Mouse (Mus musculus): ENCODE results near the gene Epop. TPM values are rescaled to one million over a fixed set of nuclear protein-coding genes. Genes with fewer than 3 reads are reported as not detected.
"Not testable (repeated sequence)": the region's sequence is repeated elsewhere in the genome, so short reads cannot be mapped to it uniquely, and the experiment has no call there.

Gene Epop
- total RNA-seq, 2 experiments from 2014 or later: not detected

DNA sequence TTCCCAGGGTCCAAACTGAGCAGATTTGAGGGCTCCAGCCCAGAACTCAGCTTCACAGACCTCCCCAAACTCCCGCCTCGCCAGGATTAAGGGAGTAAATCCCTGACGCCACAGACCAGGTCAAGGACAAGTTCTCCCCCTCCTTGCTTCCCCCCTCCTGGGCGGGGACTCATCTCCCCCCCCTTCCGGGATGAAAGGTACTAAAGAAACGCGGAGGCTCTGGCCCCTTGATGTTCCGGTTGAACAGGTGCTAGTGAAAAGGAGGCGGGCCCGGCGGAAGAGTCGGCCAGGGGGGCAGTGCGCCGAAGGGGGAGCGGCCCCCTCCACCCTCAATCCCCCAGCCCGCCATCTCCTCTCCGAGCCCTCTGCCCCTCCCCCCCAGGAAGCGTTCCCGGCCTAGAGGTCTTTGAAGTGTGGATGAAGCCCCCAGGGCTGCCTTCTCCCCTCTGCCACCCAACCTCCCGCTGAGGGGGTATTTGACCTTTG is 32.2 kb upstream of the Epop start:
- ATAC-seq (replicated peaks; ENCODE audit: low FRiP score, poor library complexity, severe bottlenecking): no peak

DNA sequence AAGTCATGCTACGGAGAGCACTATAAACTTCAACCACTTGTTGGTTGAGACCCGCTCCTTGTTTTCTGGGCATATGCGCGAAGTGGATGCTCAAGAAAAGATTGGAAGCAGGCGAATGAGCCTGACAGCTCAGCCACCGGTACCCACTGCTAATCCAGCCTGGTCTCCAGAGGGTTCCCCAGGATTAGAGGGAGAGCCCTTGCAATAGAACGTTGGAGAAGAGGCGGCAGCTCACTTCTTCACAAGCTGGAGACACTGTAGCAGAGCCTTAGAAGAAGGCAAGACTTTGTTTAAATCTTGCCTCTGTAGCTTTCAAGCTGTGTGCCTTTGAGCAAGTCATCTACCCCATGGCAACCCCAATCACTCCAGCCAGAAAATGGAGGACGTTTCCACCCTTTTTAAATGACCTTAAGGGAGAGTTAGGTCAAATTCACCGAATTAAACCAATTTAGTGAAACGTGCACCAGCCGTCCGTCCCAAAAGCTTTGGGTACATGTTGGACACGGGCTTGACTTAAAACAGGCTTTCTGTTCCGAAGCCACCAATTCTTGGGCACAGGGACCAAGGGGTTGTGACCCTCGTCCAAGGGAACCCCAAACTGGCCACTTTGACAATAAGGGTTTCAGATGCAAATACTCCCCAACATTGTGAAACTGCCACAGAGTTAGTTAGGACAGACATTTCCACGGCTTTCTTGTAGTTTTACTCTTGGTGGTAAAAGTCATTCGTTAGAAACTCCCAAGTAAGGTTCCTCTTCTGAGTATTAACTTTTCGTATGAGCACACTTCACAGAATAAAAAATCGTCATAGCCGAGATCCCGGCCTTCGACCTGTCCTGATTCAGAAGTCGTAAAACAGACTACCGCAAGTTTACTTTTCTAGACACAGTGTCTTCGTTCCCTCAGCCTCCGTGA is 31.5 kb upstream of the Epop start:
- no peak for ATAC-seq (replicated peaks; ENCODE audit: low FRiP score, poor library complexity, severe bottlenecking)

DNA sequence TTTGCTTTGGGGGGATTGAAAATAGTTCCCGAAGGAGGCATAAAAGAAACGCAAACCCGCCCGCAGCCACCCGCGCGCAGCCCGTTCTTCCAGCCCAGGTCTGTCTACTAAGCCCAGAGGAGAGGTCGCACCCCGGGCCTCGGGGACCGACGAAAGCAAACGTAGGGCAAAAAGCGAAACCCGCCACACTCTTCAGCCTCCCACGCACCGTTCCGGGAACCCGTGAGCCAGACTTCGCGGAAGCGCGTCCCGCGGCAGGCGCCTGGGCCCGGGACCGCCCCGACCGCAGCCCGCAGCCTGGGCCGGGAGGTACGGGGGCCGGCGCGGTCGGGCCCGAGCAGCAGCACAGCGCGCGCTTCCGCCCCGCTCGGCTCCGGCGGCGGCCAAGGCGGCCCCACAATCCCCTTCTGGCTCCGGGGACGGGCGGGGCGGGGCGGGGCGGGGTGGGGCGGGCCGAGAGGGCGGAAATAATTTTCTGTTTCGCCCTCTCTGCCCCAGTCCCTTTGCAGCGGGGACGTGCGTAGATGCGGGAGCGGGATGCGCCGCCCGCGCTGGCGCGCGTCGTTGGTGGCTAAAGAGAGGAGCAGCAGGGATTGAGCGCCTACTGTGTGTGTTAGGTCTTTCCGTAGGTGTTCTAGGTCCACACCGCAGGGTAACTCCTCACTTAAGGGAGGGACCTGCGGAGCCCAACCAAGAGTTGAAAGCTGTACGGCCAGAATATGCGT is 30.6 kb upstream of the Epop start:
- 0 out of 2 replicates have a peak, but pooled peaks have one; percentile 16 for ATAC-seq (replicated peaks; ENCODE audit: low FRiP score, poor library complexity, severe bottlenecking)

DNA sequence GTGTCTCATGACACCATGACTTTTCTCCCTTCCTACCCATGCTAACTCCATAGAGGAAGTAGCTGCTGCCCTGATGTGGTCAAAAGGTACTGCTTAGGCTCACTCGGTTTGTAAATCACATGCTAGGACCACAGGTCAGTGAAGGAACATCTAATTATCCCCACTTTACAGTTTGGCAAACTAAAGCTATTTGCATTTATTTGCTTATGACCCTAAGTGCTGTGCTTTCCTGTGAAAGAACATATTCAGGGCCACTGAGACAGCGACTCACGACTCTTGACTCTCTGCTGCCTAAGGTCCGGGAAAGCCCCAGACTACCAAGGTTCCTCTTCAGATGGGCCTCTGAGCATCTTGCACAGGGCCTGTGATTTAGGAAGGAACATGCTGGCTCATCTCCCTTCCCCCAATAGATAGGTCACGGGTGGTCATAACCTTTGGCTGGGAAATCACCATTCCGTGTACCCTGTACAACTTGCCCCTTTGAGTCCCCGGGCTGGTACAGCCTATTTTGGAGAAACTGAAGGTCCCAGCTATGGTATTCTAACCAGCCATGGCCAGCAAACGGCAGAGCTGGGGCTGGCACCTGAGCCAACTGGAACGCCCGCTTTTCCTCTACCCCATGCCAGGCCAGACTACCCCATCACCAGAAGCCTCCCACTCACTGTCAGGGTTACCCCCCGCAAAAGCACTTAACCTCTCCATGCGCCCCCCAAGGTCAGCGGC is 29.9 kb upstream of the Epop start:
- no peak for ATAC-seq (replicated peaks; ENCODE audit: low FRiP score, poor library complexity, severe bottlenecking)

DNA sequence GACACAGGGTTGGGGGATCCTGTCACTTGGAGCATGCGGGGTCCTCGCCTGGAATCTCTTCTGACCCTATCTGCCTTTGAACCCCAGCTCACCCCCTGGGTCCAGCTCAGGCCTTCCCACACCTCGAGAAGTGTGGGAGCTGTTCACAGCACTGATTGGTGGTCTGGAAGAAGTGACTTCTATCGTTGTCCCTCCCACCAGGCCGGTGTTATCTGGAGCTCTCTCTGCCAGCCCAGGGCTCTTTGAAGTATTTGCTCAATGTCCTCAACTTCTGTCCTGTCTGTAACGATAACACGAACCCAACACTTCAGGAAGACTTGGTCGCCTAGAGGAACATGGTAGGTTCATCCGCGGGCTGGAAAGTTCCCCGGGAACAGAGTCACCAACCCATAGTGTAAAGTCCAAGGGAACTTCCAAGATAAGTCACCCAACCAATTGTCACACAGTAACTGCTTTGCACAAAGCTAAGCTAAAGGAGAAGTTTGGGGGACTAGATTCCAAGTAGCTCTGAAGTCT is 29.3 kb upstream of the Epop start:
- ATAC-seq (replicated peaks; ENCODE audit: low FRiP score, poor library complexity, severe bottlenecking): no peak

DNA sequence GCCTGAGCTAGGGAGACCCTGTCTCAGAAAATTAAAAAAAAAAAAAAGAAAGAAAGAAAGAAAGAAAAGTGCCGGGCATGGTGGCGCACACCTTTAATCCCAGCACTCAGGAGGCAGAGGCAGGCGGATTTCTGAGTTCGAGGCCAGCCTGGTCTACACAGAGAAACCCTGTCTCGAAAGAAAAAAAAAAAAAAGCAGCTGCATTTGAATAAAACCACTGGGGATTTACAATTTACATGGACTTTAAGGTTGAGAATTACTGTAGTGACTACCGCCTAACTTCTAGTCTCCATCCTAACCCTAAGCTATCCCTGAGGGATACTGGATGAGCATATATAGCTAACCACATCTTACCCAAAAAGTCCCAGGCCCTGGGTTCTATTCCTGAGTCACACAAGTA is 28.5 kb upstream of the Epop start:
- not testable (repeated sequence) for ATAC-seq (replicated peaks; ENCODE audit: low FRiP score, poor library complexity, severe bottlenecking)

DNA sequence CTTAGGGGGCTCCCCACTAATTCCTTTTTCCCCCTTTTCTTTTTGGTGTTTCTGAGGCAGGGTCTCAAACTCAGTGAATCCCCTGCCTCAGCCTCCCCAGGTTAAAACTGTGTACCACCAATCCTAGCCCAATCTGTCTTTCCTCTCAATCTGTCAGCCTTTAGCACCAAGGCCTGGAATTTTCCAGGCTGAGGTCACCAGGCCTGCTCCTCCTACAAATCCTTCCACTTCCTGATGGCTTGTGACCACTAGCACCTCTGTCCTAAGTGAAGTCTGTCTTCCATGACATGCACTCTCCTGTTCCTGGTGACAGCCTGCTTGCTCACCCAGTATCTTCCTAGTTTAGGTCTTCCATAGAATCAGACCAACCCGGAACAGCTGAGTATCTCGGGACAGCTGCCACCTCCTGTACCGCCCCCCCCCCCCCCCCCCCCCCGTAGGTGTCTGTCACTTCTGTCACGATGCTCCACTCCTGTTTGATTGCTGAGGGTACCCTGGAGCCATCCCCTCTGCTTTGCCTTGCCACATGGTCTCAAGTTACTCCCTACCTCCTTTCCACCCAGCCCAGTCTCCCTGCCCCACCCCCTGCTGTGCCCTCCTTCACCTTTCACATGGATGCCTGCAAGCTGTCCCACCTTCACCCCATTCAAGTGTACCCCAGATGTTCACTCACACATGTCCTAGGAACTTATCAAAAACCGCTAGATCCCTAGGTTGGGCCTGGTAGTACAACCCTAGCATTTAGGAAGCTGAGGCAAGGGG is 27.9 kb upstream of the Epop start:
- no peak for ATAC-seq (replicated peaks; ENCODE audit: low FRiP score, poor library complexity, severe bottlenecking)

DNA sequence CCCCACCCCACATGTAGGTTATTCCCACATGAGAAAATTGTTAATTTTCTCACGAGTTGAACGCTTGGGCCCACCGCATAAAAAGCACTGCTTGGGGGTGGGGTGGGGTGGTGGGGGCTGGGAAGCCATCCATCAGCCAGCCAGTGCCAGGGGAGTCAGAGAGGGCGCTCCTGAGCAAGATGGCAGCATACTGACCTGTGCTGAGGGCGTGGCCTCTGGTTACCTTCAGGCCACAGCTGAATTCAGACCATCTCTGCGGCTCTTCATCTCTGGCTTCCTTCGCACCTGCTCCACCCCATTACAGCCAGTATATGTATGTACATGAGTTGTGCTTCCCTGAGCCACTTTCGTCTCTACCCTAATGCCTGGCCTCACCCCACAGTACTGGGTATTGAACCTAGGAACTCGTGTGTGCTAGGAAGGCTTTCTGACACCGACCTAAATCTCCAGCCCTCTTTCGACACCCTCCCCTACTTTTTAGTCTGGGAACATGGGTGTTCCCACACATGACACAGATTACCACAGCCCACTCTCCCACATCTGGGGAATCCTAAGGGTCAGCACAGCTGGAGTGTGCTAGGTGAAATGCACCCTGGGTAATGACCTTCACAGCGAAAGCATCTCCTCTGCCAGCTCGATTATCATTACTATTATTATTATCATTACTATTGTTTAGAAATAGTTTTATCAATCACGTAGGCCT is 26.9 kb upstream of the Epop start:
- no peak for ATAC-seq (replicated peaks; ENCODE audit: low FRiP score, poor library complexity, severe bottlenecking)

DNA sequence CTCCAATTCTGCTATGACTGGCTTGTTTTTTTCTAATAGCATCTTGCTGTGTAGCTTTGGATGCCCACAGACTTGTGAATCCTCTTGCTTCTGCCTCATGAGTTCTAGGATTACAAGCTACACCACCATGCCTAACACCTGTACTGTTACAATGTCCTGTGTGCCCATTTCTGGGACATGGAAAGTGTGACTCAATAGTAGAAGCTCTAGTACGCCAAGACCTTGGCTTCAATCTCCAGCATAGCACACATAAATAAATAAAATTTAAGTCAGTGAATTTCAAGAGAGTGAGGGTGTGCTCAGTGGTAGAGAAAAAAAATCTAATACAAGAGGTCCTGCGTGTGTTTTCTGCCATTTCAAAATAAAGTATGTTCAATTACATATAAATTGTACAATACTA is 24.7 kb upstream of the Epop start:
- ATAC-seq (replicated peaks; ENCODE audit: low FRiP score, poor library complexity, severe bottlenecking): no peak

DNA sequence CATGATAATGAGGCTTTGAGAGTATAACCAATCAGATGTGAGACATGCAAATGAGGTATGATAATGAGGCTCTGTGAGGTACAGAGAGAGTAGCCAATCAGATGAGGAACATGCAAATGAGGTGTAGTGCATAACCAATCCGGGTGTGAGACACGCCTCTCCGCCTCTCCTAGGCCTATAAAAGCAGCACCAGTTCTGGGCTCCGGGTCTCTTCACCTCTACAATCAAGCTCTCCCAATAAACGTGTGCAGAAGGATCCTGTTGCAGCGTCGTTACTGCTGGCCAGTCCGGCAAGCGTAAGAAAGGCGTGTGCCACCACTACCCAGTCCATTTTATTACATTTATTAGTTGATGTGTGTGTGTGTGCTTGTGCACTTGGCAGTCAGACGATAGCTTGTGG is 23.9 kb upstream of the Epop start:
- ATAC-seq (replicated peaks; ENCODE audit: low FRiP score, poor library complexity, severe bottlenecking): not testable (repeated sequence)

DNA sequence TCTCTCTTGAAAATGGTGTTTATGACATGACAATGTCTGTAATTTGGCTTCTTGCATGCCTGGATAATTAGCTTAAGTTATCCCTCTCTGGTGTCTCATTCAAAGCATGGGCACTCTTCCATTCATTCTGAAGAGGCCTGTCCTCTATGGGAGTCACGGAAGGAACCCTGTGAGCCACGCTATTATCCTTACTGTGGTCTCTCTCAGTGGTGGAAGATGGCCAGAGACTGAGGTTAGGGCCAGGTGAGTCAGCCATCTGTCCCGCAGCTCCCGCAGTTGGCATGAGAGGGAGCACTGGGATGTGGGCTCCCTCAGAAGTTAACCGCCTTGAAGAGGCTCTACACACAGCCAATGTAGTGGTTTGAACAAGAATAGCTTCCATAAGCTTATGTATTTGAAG is 20.8 kb upstream of the Epop start:
- no peak for ATAC-seq (replicated peaks; ENCODE audit: low FRiP score, poor library complexity, severe bottlenecking)

DNA sequence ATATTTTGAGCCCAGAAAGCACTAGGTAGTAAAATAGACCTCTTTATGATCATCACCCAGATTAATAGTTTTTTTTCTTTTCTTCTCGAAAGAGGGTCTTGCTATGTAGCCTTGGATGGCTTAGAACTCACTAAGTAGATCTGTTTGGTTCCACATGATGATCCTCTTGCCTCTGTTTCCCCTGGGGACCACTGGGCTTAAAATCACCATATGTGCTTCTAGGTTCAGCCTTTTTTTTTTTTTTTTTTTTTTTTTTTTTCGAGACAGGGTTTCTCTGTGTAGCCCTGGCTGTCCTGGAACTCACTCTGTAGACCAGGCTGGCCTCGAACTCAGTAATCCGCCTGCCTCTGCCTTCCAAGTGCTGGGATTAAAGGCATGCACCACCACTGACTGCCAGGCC is 19.0 kb upstream of the Epop start:
- not testable (repeated sequence) for ATAC-seq (replicated peaks; ENCODE audit: low FRiP score, poor library complexity, severe bottlenecking)

DNA sequence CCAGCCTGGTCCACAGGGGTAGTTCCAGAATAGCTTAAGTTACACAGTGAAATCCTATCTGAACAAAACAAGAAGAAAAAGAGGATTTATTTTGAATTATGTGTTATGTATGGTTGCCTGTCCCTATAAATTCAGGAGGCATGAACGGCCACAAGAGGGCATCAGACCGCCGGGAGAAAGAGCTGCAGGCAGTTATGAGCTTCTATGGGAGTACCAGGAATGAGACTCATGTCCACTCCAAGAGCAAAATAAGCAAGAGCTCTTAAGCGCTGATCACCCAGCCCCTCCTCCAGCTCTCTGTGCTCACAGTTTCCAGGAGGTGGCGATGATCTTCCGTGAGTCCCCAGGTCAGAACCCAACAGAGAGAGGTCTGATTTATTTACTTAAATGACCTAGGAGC is 15.3 kb upstream of the Epop start:
- ATAC-seq (replicated peaks; ENCODE audit: low FRiP score, poor library complexity, severe bottlenecking): no peak

DNA sequence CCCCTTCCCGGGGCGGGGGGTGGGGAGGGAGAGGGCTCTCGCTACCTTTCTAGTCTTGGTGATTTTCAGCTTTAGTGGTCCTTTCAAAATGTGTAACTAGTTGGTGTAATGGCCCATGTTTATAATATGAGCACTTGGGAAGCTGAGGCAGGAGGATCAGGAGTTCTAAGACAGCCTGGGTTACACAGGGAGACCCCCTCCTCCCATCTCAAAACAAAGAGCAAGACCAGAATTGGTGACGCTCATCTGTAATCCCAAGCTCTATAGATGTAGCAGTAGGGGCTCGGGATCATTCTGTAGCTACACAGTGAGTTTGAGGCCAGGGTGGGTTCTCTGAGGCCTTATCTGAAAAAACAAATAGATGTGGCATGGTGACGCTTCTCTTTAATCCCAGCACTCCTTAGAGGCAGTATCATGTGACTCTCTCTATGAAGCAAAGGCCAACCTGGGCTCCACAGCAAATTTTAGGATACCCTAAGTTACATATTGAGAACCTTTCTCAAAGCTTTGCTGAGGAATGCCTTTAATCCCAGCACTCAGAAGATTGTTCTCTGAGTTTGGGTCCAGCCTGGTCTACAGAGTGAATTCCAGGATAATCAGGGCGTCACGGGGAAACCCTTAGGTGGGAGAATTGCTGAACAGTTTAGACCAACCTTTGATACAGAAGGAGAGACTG is 14.0 kb upstream of the Epop start:
- ATAC-seq (replicated peaks; ENCODE audit: low FRiP score, poor library complexity, severe bottlenecking): no peak

DNA sequence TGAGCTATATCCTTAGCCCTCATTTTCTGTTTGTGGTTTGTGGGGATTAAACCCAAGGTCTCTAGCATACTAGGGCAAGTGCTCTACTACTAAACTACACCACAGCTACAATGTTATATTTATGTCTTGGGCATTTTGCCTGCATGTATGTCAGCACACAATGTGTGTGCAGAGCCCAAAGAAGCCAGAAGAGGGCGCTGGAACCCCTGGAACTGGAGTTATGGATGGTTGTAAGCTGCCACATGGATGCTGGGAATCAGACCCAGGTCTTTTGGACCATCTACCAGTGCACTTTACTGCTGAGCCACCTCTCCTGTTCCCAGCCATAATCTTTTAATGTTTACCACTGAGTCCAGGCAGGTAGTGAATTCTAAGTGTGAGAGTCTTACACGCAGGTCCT is 13.2 kb upstream of the Epop start:
- ATAC-seq (replicated peaks; ENCODE audit: low FRiP score, poor library complexity, severe bottlenecking): no peak

DNA sequence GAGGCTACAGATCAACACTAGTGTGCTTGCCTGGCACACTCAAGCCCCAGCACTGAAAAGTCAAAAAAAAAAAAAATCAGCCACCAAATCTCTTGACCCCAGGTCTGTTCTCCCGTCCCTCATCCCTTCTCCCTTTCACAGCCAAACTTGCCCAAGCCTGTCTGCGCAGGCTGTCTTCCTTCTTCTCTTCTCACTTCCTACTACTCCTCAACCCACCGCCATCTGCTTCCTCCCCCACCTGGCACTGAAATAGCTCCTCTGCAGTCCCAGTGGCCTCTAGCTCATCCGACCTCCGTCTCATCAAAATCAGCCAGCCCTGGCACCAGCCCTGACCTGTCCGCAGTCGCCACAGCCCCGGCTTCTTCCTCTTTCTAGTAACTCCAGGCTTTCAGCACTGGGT is 12.2 kb upstream of the Epop start:
- ATAC-seq (replicated peaks; ENCODE audit: low FRiP score, poor library complexity, severe bottlenecking): no peak

DNA sequence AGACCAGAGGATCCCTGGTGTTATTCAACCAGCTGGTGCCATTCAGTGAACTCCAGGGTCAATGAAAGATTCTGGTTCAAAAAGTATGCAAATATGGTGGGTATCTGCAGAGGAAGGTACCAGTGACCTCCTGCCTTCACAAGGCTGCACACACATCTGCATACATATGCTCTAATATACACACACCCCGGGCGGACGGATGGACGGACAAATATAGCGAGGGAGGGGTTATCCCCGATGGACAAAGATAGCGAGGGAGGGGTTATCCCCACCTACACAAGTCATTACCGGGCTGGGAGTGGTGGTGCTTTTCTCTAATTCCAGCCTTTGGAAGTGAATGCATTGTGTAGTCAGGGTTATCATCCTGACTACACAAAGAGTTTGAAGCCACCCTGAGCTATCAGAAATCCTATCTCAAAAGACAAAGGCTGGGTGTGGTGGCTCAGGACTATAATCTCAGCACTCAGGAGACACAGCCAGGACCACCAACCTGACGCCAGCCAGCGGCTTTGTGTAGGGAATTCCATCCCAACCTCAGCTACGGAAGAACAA is 6.0 kb upstream of the Epop start:
- ATAC-seq (replicated peaks; ENCODE audit: low FRiP score, poor library complexity, severe bottlenecking): no peak

DNA sequence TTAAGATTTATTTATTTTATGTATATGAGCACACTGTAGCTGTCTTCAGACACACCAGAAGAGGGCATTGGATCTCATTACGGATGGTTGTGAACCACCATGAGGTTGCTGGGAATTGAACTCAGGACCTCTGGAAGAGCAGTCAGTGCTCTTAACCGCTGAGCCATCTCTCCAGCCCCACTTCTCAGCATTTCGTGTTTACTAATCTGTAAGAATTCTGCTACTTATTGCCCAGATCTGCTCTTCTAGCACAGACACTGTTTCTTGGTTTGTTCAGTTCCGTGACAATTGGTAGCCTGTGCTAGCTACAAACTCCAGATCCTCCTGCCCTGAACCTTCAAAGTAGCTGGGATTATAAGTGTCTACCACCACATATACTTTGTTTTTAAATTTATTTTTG is 2.9 kb upstream of the Epop start:
- not testable (repeated sequence) for ATAC-seq (replicated peaks; ENCODE audit: low FRiP score, poor library complexity, severe bottlenecking)
